Mouse (Mus musculus): ENCODE measurements at regions not wholly inside any gene's neighbourhood (a gene's known extent, or its start where the extent isn't known, plus 50 kb on each side); places are given as distances from the start of the nearest gene placed in this dataset.
A peak's percentile ranks its signal among the peaks of the same experiment; 100 is the strongest.

- ATAC-seq = no peak
Measured at GRCm38 (mm10) chr9:116365016-116365685, 190.0 kb upstream of the Tgfbr2 start.

GRCm38 (mm10) chr9:116361092-116361491, 185.9 kb upstream of the Tgfbr2 start:
- no peak for ATAC-seq

- ATAC-seq = no peak
Measured at GRCm38 (mm10) chr9:116354056-116354732, 179.0 kb upstream of the Tgfbr2 start.

- ATAC-seq = no peak
Measured at GRCm38 (mm10) chr9:116352801-116353494, 177.8 kb upstream of the Tgfbr2 start.

GRCm38 (mm10) chr9:116350804-116351547, 175.8 kb upstream of the Tgfbr2 start:
- ATAC-seq = no peak

GRCm38 (mm10) chr9:116347021-116347420, 171.9 kb upstream of the Tgfbr2 start:
- no peak for ATAC-seq

- no peak for ATAC-seq
Measured at GRCm38 (mm10) chr9:116346495-116346894, 171.3 kb upstream of the Tgfbr2 start.

- no peak for ATAC-seq
Measured at GRCm38 (mm10) chr9:116343086-116343481, 167.9 kb upstream of the Tgfbr2 start.

GRCm38 (mm10) chr9:116342446-116343085, 167.4 kb upstream of the Tgfbr2 start:
- no peak for ATAC-seq

- no peak for ATAC-seq
Measured at GRCm38 (mm10) chr9:116342009-116342408, 166.8 kb upstream of the Tgfbr2 start.

GRCm38 (mm10) chr9:116340952-116341351, 165.8 kb upstream of the Tgfbr2 start:
- ATAC-seq = no peak

- ATAC-seq = no peak
Measured at GRCm38 (mm10) chr9:116338729-116339100, 163.6 kb upstream of the Tgfbr2 start.

- peak; percentile 85 for ATAC-seq
Measured at GRCm38 (mm10) chr9:116338093-116338728, 163.1 kb upstream of the Tgfbr2 start.

GRCm38 (mm10) chr9:116337446-116338010, 162.4 kb upstream of the Tgfbr2 start:
- ATAC-seq = no peak

- no peak for ATAC-seq
Measured at GRCm38 (mm10) chr9:116335561-116336478, 160.7 kb upstream of the Tgfbr2 start.

GRCm38 (mm10) chr9:116333956-116334463, 158.8 kb upstream of the Tgfbr2 start:
- no peak for ATAC-seq

- no peak for ATAC-seq
Measured at GRCm38 (mm10) chr9:116332485-116333118, 157.4 kb upstream of the Tgfbr2 start.

- no peak for ATAC-seq
Measured at GRCm38 (mm10) chr9:116331406-116331805, 156.2 kb upstream of the Tgfbr2 start.

GRCm38 (mm10) chr9:116330796-116331195, 155.6 kb upstream of the Tgfbr2 start:
- no peak for ATAC-seq

- ATAC-seq = peak; percentile 99
Measured at GRCm38 (mm10) chr9:116329147-116329546, 154.0 kb upstream of the Tgfbr2 start.
